Comparison of ENCODE assay signal across 18 mouse cellular contexts in genomic region chr13:52578776-52579175, GRCm38 (mm10).
"Had no signal": no experiment of that assay in that cellular context is flagged by ENCODE, and none has a peak within 500 bp of the region (broad histone marks: within the 10 kb centered on the region; RNA-seq: fewer than 3 reads in every experiment).

No protein-coding gene starts in this region.

- H3K4me2 ChIP-seq: kidney, embryonic 15.5 days; limb, embryonic 12.5 days; limb, embryonic 15.5 days; liver, embryonic 11.5 days; lung, embryonic 15.5 days; midbrain, embryonic 11.5 days; stomach, embryonic 15.5 days had no signal

- DNase-seq: kidney, adult 2 months; kidney, postnatal 14 days; kidney, postnatal 4 days; left cerebral cortex, postnatal 4 days; liver, postnatal 0 days; lung, postnatal 14 days; lung, postnatal 4 days; midbrain, embryonic 14.5 days; thymus, postnatal 25 days had no signal

- H3K4me1 ChIP-seq: stomach, embryonic 15.5 days had no signal

- H3K4me3 ChIP-seq: kidney, embryonic 15.5 days; limb, embryonic 12.5 days; limb, embryonic 15.5 days; lung, embryonic 15.5 days; stomach, embryonic 15.5 days had no signal

- H3K27ac ChIP-seq: limb, embryonic 12.5 days; limb, embryonic 15.5 days; liver, embryonic 14.5 days; lung, embryonic 15.5 days; stomach, embryonic 15.5 days had no signal

- ATAC-seq: intestine, postnatal 0 days; liver, postnatal 0 days had no signal

- H3K36me3 ChIP-seq: kidney, embryonic 15.5 days; limb, embryonic 12.5 days; limb, embryonic 15.5 days; lung, embryonic 15.5 days; stomach, embryonic 15.5 days had no signal

- H3K27me3 ChIP-seq: lung, embryonic 15.5 days; stomach, embryonic 15.5 days had no signal

- H3K9me3 ChIP-seq: kidney, embryonic 15.5 days; limb, embryonic 12.5 days; limb, embryonic 15.5 days; lung, embryonic 15.5 days; stomach, embryonic 15.5 days had no signal

- H3K9ac ChIP-seq: kidney, embryonic 15.5 days; limb, embryonic 12.5 days; limb, embryonic 15.5 days; liver, embryonic 14.5 days; liver, postnatal 0 days; lung, embryonic 15.5 days; stomach, embryonic 15.5 days had no signal
